Mouse (Mus musculus): ENCODE data around the gene Zfp385a. TPM values are rescaled to one million over a fixed set of nuclear protein-coding genes. Genes with fewer than 3 reads are reported as not detected.

Zfp385a gene
- polyA plus RNA-seq, 1 experiment, result 26.8 TPM

DNA sequence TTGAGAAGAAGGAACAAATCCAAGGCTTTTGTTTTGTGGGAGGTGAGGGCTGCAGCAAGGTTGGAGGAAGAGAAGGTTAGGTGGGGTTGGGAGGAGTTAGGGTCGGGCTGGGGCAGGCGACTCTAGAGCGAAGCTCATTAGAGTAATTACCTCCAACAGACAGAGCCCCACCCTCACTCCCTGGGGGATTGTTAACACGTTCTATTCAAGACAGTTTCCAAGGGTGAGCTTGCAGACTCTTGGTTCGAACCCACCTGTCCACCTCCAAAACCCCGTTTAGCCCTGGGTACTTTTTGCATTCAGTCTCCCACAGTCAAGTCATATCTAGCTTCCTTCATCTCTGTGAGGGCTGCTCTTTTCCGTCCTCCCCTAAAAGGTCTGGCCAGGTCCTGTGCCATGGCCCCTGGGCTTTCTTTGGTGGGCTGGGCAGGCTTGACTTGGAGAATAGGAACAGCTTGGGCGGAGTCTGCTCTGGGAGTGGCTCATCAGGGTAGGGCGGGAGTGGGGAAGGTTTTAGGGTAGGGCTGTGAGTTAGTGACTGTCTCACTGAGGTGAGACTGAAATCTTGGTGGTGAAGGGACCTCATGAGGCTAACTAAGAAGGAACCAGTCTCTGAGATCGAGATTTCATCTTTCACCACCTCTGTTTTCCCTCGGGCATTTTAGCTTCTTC, 2.8 kb downstream of the Zfp385a start:
- no peak overlapping the region for H3K9ac ChIP-seq (ENCODE audit: low read depth, poor library complexity, severe bottlenecking)
- no peaks in the 10 kb centered on the region for H3K36me3 ChIP-seq (ENCODE audit: control insufficient read depth, insufficient read depth, low read length, poor library complexity, severe bottlenecking)
- no peaks in the 10 kb centered on the region for H3K9me3 ChIP-seq (replicated peaks; ENCODE audit: control insufficient read depth, insufficient read depth, low read length, poor library complexity, severe bottlenecking)
- TF ChIP-seq CTCF (IDR thresholded peaks at IDR 0.05; ENCODE audit: low read depth, low read length), result no peak
- H3K27me3 ChIP-seq (ENCODE audit: control insufficient read depth, insufficient read depth, low read length, poor library complexity, severe bottlenecking), result no peaks in the 10 kb centered on the region
- H3K27ac ChIP-seq (ENCODE audit: insufficient read depth, low read length), result peak overlapping the region; percentile 55; the same call in 1 of the 2 replicates
- H3K4me3 ChIP-seq (ENCODE audit: low read depth, low read length), result peak overlapping the region; percentile 30; the same call in 1 of the 2 replicates
- peaks cover 9% of the 10 kb centered on the region for H3K4me1 ChIP-seq (ENCODE audit: control insufficient read depth, insufficient read depth, low read length)

DNA sequence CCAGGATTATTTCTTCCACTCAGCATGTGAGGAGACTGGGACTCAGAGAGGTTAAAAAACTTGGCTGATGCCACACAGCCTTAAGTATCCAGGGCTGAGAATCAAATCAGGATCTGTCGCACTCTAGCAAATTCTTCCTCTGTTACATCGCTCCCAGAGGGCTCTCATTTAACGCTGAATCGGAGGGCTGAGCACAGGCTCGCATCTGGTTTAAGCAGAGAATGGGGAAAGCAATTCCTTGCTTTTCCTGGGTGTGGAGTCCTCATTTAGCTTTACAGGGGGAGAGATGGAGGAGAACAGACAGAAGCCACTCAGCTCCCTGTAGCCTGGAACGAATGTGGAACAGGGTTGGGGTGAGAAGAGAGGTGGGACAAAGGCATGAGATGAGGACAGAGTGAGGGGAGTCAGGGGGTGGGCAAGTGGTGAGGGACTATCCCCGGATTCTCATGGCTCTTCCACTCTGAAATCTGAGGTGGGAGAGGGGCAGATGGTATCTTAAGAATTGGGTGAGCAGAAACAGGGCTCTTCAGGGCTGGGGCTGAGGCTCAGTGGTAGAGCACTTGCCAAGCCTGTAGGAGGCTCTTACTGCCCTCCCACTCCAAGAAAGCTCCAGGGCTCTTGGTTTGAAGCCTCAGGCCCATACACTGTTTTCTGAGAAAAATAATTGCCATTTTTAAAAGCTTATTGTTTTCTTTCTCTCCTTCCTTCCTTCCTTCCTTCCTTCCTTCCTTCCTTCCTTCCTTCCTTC, 4.2 kb downstream of the Zfp385a start:
- Histone ChIP-seq H3K27ac (ENCODE audit: insufficient read depth, low read length) (no peak overlapping the region), H3K27me3 (ENCODE audit: control insufficient read depth, insufficient read depth, low read length, poor library complexity, severe bottlenecking) (no peaks in the 10 kb centered on the region), H3K4me1 (ENCODE audit: control insufficient read depth, insufficient read depth, low read length) (peaks cover 6% of the 10 kb centered on the region), H3K9ac (ENCODE audit: low read depth, poor library complexity, severe bottlenecking) (no peak overlapping the region), H3K9me3 (replicated peaks; ENCODE audit: control insufficient read depth, insufficient read depth, low read length, poor library complexity, severe bottlenecking) (no peaks in the 10 kb centered on the region), H3K4me3 (ENCODE audit: low read depth, low read length) (no peak overlapping the region), H3K36me3 (ENCODE audit: control insufficient read depth, insufficient read depth, low read length, poor library complexity, severe bottlenecking) (no peaks in the 10 kb centered on the region)
- TF ChIP-seq POLR2A (IDR thresholded peaks at IDR 0.05; ENCODE audit: insufficient read depth, low read length) (no peak), EP300 (IDR thresholded peaks at IDR 0.05; ENCODE audit: insufficient read depth, low read depth, low read length) (no peak), CTCF (IDR thresholded peaks at IDR 0.05; ENCODE audit: low read depth, low read length) (no peak)

DNA sequence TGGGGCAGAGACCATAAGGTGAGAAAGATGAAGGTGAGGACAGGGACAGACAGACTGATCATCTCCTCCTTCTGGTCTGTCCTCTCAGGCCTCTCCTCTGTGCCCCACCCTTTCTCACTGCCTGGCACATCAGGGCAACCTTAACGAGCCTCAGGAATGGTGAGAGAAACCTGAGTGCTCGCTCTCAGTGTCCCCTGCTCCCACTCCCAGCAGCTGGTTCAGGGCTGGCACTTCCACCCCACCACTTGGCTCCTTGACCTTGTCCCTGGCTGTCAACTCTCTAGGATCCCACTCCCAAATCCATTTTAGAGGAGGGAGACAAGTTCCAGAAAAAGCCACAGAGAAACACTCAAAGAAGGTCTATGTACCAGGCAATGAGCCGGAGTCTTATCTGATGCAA, 4.9 kb downstream of the Zfp385a start:
- H3K9me3 ChIP-seq (replicated peaks; ENCODE audit: control insufficient read depth, insufficient read depth, low read length, poor library complexity, severe bottlenecking), result no peaks in the 10 kb centered on the region
- no peaks in the 10 kb centered on the region for H3K27me3 ChIP-seq (ENCODE audit: control insufficient read depth, insufficient read depth, low read length, poor library complexity, severe bottlenecking)
- H3K36me3 ChIP-seq (ENCODE audit: control insufficient read depth, insufficient read depth, low read length, poor library complexity, severe bottlenecking), result peaks cover 4% of the 10 kb centered on the region; the same call in 1 of the 2 replicates
- TF ChIP-seq EP300 (IDR thresholded peaks at IDR 0.05; ENCODE audit: insufficient read depth, low read depth, low read length), result no peak
- H3K9ac ChIP-seq (ENCODE audit: low read depth, poor library complexity, severe bottlenecking), result no peak overlapping the region
- H3K4me1 ChIP-seq (ENCODE audit: control insufficient read depth, insufficient read depth, low read length), result peaks cover 6% of the 10 kb centered on the region
- no peak overlapping the region for H3K4me3 ChIP-seq (ENCODE audit: low read depth, low read length)
- H3K27ac ChIP-seq (ENCODE audit: insufficient read depth, low read length), result no peak overlapping the region

DNA sequence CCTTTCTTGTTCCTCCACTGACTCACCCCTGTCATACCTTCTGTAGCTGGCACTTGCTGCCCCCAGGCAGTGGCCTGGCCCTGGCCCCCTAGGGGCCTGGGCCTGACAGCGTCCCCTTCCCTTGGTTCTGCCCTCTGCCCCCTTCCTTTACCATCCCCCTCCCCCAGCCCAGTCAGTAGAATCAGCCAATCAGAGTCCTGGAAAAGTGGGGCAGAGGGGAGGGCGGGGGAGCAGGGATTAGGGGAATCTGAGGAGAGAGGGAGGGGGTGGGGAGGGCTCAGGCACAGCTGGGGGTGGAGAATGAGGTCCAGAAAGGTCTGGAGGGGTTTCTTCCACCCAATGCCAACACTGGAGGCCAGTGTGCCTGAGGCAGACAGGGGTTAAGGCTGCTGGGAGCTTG, 5.7 kb downstream of the Zfp385a start:
- no peak overlapping the region for H3K4me3 ChIP-seq (ENCODE audit: low read depth, low read length)
- H3K27me3 ChIP-seq (ENCODE audit: control insufficient read depth, insufficient read depth, low read length, poor library complexity, severe bottlenecking), result no peaks in the 10 kb centered on the region
- no peak for TF ChIP-seq POLR2A (IDR thresholded peaks at IDR 0.05; ENCODE audit: insufficient read depth, low read length)
- no peak for TF ChIP-seq CTCF (IDR thresholded peaks at IDR 0.05; ENCODE audit: low read depth, low read length)
- no peak for TF ChIP-seq EP300 (IDR thresholded peaks at IDR 0.05; ENCODE audit: insufficient read depth, low read depth, low read length)
- peaks cover 4% of the 10 kb centered on the region; the same call in 1 of the 2 replicates for H3K36me3 ChIP-seq (ENCODE audit: control insufficient read depth, insufficient read depth, low read length, poor library complexity, severe bottlenecking)
- no peak overlapping the region for H3K27ac ChIP-seq (ENCODE audit: insufficient read depth, low read length)
- no peaks in the 10 kb centered on the region for H3K9me3 ChIP-seq (replicated peaks; ENCODE audit: control insufficient read depth, insufficient read depth, low read length, poor library complexity, severe bottlenecking)
- H3K4me1 ChIP-seq (ENCODE audit: control insufficient read depth, insufficient read depth, low read length), result peaks cover 6% of the 10 kb centered on the region
- no peak overlapping the region for H3K9ac ChIP-seq (ENCODE audit: low read depth, poor library complexity, severe bottlenecking)

DNA sequence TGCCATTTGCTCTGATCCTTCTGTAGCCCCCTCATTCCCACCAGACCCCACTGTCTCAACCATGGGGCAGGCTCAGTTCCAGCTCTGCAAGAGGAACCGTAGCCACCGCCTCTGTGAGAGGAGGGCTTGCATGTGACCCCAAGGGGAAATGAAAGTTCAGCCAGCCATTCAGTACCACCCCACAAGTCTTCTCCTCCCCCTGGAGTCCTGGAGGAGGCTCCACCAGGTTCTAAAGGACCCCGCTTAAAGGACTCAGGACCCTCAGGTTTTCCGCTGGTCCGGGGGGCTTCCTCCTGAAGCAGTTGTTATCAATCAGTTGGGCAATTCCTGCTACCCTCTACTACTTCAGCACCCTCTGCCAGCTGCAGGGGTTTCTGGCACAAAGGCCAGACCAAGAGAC, 6.2 kb downstream of the Zfp385a start:
- no peak for TF ChIP-seq EP300 (IDR thresholded peaks at IDR 0.05; ENCODE audit: insufficient read depth, low read depth, low read length)
- no peak for TF ChIP-seq CTCF (IDR thresholded peaks at IDR 0.05; ENCODE audit: low read depth, low read length)
- TF ChIP-seq POLR2A (IDR thresholded peaks at IDR 0.05; ENCODE audit: insufficient read depth, low read length), result no peak
- H3K4me3 ChIP-seq (ENCODE audit: low read depth, low read length), result no peak overlapping the region
- H3K36me3 ChIP-seq (ENCODE audit: control insufficient read depth, insufficient read depth, low read length, poor library complexity, severe bottlenecking), result peaks cover 4% of the 10 kb centered on the region; the same call in 1 of the 2 replicates
- H3K9me3 ChIP-seq (replicated peaks; ENCODE audit: control insufficient read depth, insufficient read depth, low read length, poor library complexity, severe bottlenecking), result no peaks in the 10 kb centered on the region
- H3K27ac ChIP-seq (ENCODE audit: insufficient read depth, low read length), result no peak overlapping the region
- peaks cover 6% of the 10 kb centered on the region for H3K4me1 ChIP-seq (ENCODE audit: control insufficient read depth, insufficient read depth, low read length)
- no peaks in the 10 kb centered on the region for H3K27me3 ChIP-seq (ENCODE audit: control insufficient read depth, insufficient read depth, low read length, poor library complexity, severe bottlenecking)
- H3K9ac ChIP-seq (ENCODE audit: low read depth, poor library complexity, severe bottlenecking), result no peak overlapping the region

DNA sequence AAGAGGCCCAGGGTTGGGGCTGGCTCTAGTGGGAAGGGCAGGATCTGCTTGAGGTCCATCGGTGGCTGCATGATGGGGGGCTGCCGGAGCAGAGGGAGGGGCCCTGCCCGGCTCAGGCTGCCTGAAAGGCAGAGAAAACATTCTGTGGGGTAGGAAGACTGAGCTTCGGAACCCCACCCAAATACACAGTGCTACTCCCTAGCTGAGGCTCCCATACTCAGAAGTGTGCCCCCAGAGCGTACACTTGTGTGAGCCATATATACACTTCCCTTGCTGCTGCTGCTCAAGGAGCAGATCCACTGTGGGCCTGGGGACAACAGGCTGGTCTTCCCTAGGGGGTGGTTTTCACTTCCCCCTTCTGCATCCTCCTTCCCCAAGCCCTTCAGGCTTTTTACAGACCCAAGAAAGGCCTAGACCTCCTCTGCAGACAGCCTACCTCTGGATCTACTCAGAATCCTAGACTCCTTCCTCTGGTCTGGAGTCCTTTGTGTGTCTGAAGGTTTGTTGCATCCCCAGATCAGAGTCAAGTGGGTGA, 6.7 kb downstream of the Zfp385a start:
- Histone ChIP-seq H3K4me1 (ENCODE audit: control insufficient read depth, insufficient read depth, low read length) (peaks cover 4% of the 10 kb centered on the region), H3K9ac (ENCODE audit: low read depth, poor library complexity, severe bottlenecking) (no peak overlapping the region)

More for the DNA sequence above, 6.7 kb downstream of the Zfp385a start:
- Histone ChIP-seq H3K4me3 (ENCODE audit: low read depth, low read length) (no peak overlapping the region), H3K9me3 (replicated peaks; ENCODE audit: control insufficient read depth, insufficient read depth, low read length, poor library complexity, severe bottlenecking) (no peaks in the 10 kb centered on the region), H3K27ac (ENCODE audit: insufficient read depth, low read length) (no peak overlapping the region), H3K27me3 (ENCODE audit: control insufficient read depth, insufficient read depth, low read length, poor library complexity, severe bottlenecking) (no peaks in the 10 kb centered on the region), H3K36me3 (ENCODE audit: control insufficient read depth, insufficient read depth, low read length, poor library complexity, severe bottlenecking) (peaks cover 4% of the 10 kb centered on the region; the same call in 1 of the 2 replicates)
- no peak for TF ChIP-seq CTCF (IDR thresholded peaks at IDR 0.05; ENCODE audit: low read depth, low read length)
- no peak for TF ChIP-seq EP300 (IDR thresholded peaks at IDR 0.05; ENCODE audit: insufficient read depth, low read depth, low read length)
- no peak for TF ChIP-seq POLR2A (IDR thresholded peaks at IDR 0.05; ENCODE audit: insufficient read depth, low read length)
